Mouse (Mus musculus) bone marrow, adult 2 months (tissue): ENCODE measurements around the gene Gm20873. TPM values are rescaled to one million over a fixed set of nuclear protein-coding genes. Genes with fewer than 3 reads are reported as not detected.
"Not testable (repeated sequence)": the region's sequence is repeated elsewhere in the genome, so short reads cannot be mapped to it uniquely, and the experiment has no call there.

Experiments used
- H3K27ac ChIP-seq: fragments of 200-500 bp; 2 replicates; pipeline ENCODE4 v1.5.1; 2012; ENCODE audit warnings: low read depth, mild to moderate bottlenecking, control low read depth, inconsistent platforms, low read length; ENCODE audit not compliant: control insufficient read depth, poor library complexity, insufficient read depth
- H3K4me1 ChIP-seq: fragments of 200-500 bp; 2 replicates; pipeline ENCODE4 v1.6.1; 2011; ENCODE audit warnings: low read length; ENCODE audit not compliant: control insufficient read depth, insufficient read depth
- H3K4me3 ChIP-seq: fragments of 200-500 bp; replicated peaks from 2 replicates; pipeline ENCODE3; 2011; ENCODE audit warnings: mild to moderate bottlenecking, low read depth, low read length, control low read depth; ENCODE audit not compliant: control insufficient read depth
- WGBS: fragments of 180-500 bp; shearing (Covaris S2); methylation state at CpG from one replicate; pipeline ENCODE4 v1.1.7; 2018; 5-methylcytosine and 5-hydroxymethylcytosine counted together
- polyA plus RNA-seq: library from polyadenylated mRNA; stranded (reverse); fragments of >200 nt; gene quantifications from 2 replicates; pipeline ENCODE4 v1.2.4, GENCODE M21; 2011; ENCODE audit warnings: low replicate concordance; ENCODE audit not compliant: missing spikeins, insufficient read depth, insufficient read length

The Gm20873 gene
- not detected in 2 replicates for polyA plus RNA-seq

DNA sequence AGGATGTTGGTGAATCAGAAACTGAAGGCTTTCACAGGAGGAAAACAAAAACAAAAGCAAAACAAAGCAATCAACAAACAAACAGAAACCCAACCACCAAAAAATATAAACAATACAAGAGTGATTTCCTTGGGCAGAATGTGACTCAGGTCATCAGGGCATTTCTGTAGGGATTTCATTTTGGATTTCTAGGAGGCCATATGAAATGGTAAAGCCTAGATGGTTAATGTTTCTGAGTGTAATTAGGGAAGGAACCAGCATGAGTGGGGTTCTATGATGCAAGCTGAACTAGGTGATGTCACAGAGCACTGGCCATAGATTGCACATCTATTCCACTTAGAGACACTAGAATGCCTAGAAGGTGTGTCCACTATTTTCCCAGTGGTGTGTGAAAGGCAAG lies at the start of gene Gm20873:
TSS of gene Gm20873 (plus strand) at position 301 of the 400 bp plus-strand sequence.
- not testable (repeated sequence) for H3K4me3 ChIP-seq, H3K27ac ChIP-seq, H3K4me1 ChIP-seq

DNA sequence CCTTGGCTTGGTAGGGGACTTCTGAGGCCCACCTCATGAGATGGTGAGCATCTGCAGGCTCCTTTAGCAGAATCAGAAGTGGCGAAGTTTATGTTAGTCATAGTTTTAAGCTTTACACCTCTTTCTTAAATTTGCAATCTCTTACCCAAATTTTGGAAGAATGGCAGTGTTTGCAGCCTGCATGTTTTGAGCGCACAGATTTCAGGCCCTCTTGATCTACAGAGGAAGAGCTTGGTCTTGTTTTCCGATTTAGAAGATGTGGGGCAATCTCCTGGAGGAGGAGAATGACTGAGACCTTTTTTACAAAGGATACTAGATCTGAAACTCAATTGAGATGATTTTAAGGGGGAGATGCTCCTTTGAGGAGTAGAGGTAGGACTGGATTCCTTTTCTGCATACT lies 29.0 kb upstream of the Gm20873 start, which contains the start of gene Gm21746:
TSS of gene Gm21746 (minus strand) at position 101 of the 400 bp plus-strand sequence.
- H3K4me1 ChIP-seq, H3K27ac ChIP-seq, H3K4me3 ChIP-seq: not testable (repeated sequence)
- 68% methylated on average over 2 of the region's 3 CpGs for WGBS

Other genes with a start within 250 kb of the Gm20873 start
- gene Gm21746, start 29.1 kb upstream of the Gm20873 start, polyA plus RNA-seq: not detected in 2 replicates